Mouse (Mus musculus) intestine, postnatal 0 days (tissue): Measurements from ENCODE around the gene Mesd. TPM values are rescaled to one million over a fixed set of nuclear protein-coding genes. Genes with fewer than 3 reads are reported as not detected.
A peak's percentile ranks its signal among the peaks of the same experiment; 100 is the strongest.
"Not testable (repeated sequence)": the region's sequence is repeated elsewhere in the genome, so short reads cannot be mapped to it uniquely, and the experiment has no call there.

Experiments used
- ATAC-seq: fragments of 200-750 bp; cut with Nextera tagmentation; 2 replicates; pipeline ENCODE4 v1.8.0; 2017; ENCODE audit warnings: mild to moderate bottlenecking, moderate TSS enrichment, moderate library complexity
- H3K27ac ChIP-seq: fragments of 300-500 bp; sonication (generic); 2 replicates; pipeline ENCODE4 v1.5.1; 2014; ENCODE audit warnings: mild to moderate bottlenecking, low read depth, low read length, moderate library complexity
- H3K27me3 ChIP-seq: fragments of 300-500 bp; sonication (generic); replicated peaks from 2 replicates; pipeline ENCODE4 v1.6.1; 2014; ENCODE audit warnings: low read length, mixed read lengths; ENCODE audit not compliant: control insufficient read depth, insufficient read depth
- H3K36me3 ChIP-seq: fragments of 300-500 bp; sonication (generic); 2 replicates; pipeline ENCODE4 v1.6.1; 2014; ENCODE audit warnings: mild to moderate bottlenecking, moderate library complexity; ENCODE audit not compliant: control insufficient read depth, insufficient read depth
- H3K4me1 ChIP-seq: fragments of 300-500 bp; sonication (generic); replicated peaks from 2 replicates; pipeline ENCODE4 v1.6.1; 2014; ENCODE audit warnings: antibody characterized with exemption, low read length, mixed read lengths; ENCODE audit not compliant: control insufficient read depth, insufficient read depth
- H3K4me2 ChIP-seq: fragments of 300-500 bp; sonication (generic); replicated peaks from 2 replicates; pipeline ENCODE4 v1.6.1; 2014; ENCODE audit warnings: low read depth, mild to moderate bottlenecking, moderate library complexity
- H3K4me3 ChIP-seq: fragments of 300-500 bp; sonication (generic); 2 replicates; pipeline ENCODE4 v1.5.1; 2014; ENCODE audit warnings: low read depth, low read length
- H3K9ac ChIP-seq: fragments of 300-500 bp; sonication (generic); 2 replicates; pipeline ENCODE4 v1.6.1; 2014; ENCODE audit warnings: mild to moderate bottlenecking, low read depth, low read length
- H3K9me3 ChIP-seq: fragments of 300-500 bp; sonication (generic); 2 replicates; pipeline ENCODE4 v1.6.1; 2016; ENCODE audit warnings: mixed run types; ENCODE audit not compliant: control insufficient read depth
- CTCF ChIP-seq: sonication (generic); IDR thresholded peaks from 2 replicates; pipeline ENCODE4 v1.5.1; 2016; ENCODE audit warnings: low read depth, mild to moderate bottlenecking, control low read depth, antibody characterized with exemption, moderate library complexity
- WGBS: fragments of 180-500 bp; shearing (Covaris S2); extraction: QIAGEN DNeasy Blood & Tissue Kit; methylation state at CpG from one replicate; pipeline ENCODE4 v1.1.7; 2014; 5-methylcytosine and 5-hydroxymethylcytosine counted together
- polyA plus RNA-seq: library from polyadenylated mRNA; unstranded; fragments of >200 nt; fragmentation: Nextera tagmentation; extraction: Ambion mirVana; gene quantifications from 2 replicates; pipeline ENCODE4 v1.2.1, GENCODE M21; 2015

The Mesd gene
- polyA plus RNA-seq, 1 experiment from 2014 or later = 55.0 TPM

DNA sequence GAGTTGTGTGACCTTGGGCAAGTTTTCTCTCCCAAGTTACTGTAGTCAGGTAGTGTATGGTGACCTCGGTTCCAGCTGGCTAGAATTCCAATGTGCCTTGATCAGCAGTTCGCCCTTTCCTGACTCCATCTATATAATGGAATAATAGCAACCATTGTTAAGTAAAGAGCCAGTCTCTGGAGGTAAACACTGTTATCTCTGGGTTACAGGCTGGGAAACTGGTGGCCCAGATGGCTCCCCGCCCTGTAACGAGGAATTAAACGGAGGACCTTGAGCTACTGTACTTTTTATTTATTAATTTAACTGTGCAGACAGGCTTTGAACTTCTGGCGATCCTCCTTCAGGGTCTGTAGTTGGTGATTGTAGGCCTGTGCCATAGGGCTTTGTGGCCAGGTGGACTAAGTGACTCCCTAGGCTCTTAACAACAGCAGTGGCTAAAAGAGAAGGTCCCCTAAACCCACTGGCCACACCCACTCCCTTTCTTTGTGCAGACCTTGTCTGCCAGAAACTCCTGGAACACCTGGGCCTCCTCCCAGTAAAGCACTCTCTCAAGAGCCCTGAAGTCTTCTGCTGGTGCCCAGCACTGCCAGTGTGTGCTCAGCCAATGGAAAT lies 761 bp downstream of the Mesd start:
- Histone ChIP-seq H3K9me3 (no peaks in the 10 kb centered on the region), H3K27me3 (no peaks in the 10 kb centered on the region), H3K27ac (peak overlapping the region; percentile 99), H3K4me3 (peak overlapping the region; percentile 75), H3K36me3 (peaks cover 8% of the 10 kb centered on the region; the same call in 1 of the 2 replicates), H3K9ac (peak overlapping the region; percentile 94), H3K4me1 (peaks cover 13% of the 10 kb centered on the region), H3K4me2 (peak overlapping the region; percentile 95)
- no peak for TF ChIP-seq CTCF
- ATAC-seq = peak; percentile 26
- 19% methylated on average over 6 of the region's 6 CpGs for WGBS

- Histone ChIP-seq H3K4me2 (no peak overlapping the region), H3K9me3 (no peaks in the 10 kb centered on the region), H3K27me3 (no peaks in the 10 kb centered on the region), H3K4me3 (no peak overlapping the region), H3K9ac (no peak overlapping the region), H3K4me1 (peaks cover 13% of the 10 kb centered on the region), H3K27ac (peak overlapping the region; percentile 99), H3K36me3 (peaks cover 8% of the 10 kb centered on the region; the same call in 1 of the 2 replicates)
- 57% methylated on average over 4 of the region's 4 CpGs for WGBS
- TF ChIP-seq CTCF = no peak
- no peak for ATAC-seq
These were observed 1.6 kb downstream of the Mesd start for GRCm38 (mm10) chr7:83885835-83886234.

DNA sequence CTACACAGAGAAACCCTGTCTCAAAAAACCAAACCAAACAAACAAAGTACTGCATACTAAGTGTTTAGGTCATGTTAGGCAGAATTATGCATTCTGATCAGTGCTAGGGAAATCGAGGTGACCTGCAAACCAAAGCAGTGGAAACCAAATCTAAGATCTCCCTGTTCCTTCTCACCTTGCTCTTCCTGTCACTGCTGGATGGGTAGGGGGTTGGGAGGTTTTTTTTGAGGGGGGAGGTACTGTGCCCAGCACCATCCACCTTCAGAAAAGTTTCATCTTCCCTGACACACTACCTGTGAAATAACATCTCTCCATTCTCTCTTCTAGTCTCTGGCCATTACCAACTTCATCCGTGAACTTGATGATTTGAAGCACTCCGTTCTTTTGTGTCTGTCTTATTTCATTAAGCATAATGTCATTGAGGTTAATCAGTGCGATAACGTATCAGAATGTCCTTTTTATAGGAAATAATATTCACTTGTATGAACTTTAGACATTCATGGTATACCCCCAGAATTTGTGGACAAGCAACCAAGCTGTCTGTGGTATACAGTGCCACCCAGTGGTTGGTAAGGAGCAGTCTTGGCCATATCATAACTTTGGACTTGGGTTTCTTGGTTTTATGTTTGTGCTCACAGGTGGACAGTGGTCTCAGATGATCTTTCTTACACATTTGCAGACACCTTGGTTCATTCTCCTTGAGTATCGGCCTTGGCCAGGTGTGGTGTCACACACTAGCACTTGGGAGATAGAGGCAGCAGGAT lies 2.3 kb downstream of the Mesd start:
- Histone ChIP-seq H3K27me3 (no peaks in the 10 kb centered on the region), H3K9ac (no peak overlapping the region), H3K27ac (no peak overlapping the region), H3K4me2 (no peak overlapping the region), H3K4me3 (no peak overlapping the region), H3K4me1 (peaks cover 16% of the 10 kb centered on the region), H3K9me3 (no peaks in the 10 kb centered on the region), H3K36me3 (peaks cover 8% of the 10 kb centered on the region; the same call in 1 of the 2 replicates)
- TF ChIP-seq CTCF = peak; percentile 82
- 91% methylated on average over 6 of the region's 6 CpGs for WGBS
- no peak for ATAC-seq

DNA sequence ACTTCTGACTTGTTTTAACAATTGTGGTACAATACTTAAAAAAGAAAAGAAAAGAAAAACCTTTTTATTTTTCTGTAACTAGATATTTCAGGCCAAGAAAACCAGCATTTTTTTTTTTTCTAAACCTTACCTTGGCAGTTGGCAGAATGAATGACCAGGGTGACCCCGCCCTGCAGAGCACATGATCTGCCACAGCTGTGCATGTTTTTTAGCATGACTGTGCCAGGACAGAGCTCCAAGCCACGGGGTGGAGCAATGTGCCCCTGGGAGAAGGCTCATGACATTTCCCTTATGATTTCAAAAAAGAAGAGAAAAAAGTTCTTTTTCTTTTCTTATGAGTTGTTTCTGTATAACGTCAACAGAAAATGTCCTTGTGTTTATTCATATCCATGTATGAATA lies 5.1 kb downstream of the Mesd start:
- H3K9me3 ChIP-seq = no peaks in the 10 kb centered on the region
- WGBS = 47% methylated on average over 3 of the region's 3 CpGs
- no peak overlapping the region for H3K9ac ChIP-seq
- H3K4me3 ChIP-seq = no peak overlapping the region
- H3K27ac ChIP-seq = no peak overlapping the region
- H3K4me1 ChIP-seq = peaks cover 8% of the 10 kb centered on the region
- no peaks in the 10 kb centered on the region for H3K36me3 ChIP-seq
- no peaks in the 10 kb centered on the region for H3K27me3 ChIP-seq
- no peak for ATAC-seq
- H3K4me2 ChIP-seq = no peak overlapping the region
- TF ChIP-seq CTCF = no peak

- H3K4me1 ChIP-seq, H3K27ac ChIP-seq, H3K36me3 ChIP-seq, H3K9me3 ChIP-seq, H3K9ac ChIP-seq, ATAC-seq, H3K27me3 ChIP-seq, H3K4me2 ChIP-seq, H3K4me3 ChIP-seq: not testable (repeated sequence)
- 89% methylated on average over 5 of the region's 5 CpGs for WGBS
These were observed 5.7 kb downstream of the Mesd start for GRCm38 (mm10) chr7:83889946-83890345.

- H3K27me3 ChIP-seq = no peaks in the 10 kb centered on the region
- H3K36me3 ChIP-seq = peaks cover 7% of the 10 kb centered on the region
- peak overlapping the region; percentile 77 for H3K27ac ChIP-seq
- peak; percentile 97 for ATAC-seq
- no peaks in the 10 kb centered on the region for H3K9me3 ChIP-seq
- H3K4me2 ChIP-seq = peak overlapping the region; percentile 78
- 2% methylated on average over 44 of the region's 44 CpGs for WGBS
- H3K4me3 ChIP-seq = peak overlapping the region; percentile 87
- peak; percentile 64 for TF ChIP-seq CTCF
- H3K9ac ChIP-seq = peak overlapping the region; percentile 71
- H3K4me1 ChIP-seq = peaks cover 3% of the 10 kb centered on the region; the same call in 1 of the 2 replicates
These were observed 7.4 kb downstream of the Mesd start for GRCm38 (mm10) chr7:83891433-83892332.
